Mouse (Mus musculus): Measurements from ENCODE around the gene Tsr3.
"Not testable (repeated sequence)": the region's sequence is repeated elsewhere in the genome, so short reads cannot be mapped to it uniquely, and the experiment has no call there.

The Tsr3 gene

GRCm38 (mm10) chr17:25239695-25240636 is at the start of gene Tsr3, which contains the start of gene Gnptg:
Gene Tsr3, plus strand, starts transcription at chr17:25240170.
Gene Gnptg, minus strand, starts transcription at chr17:25240124.
- peak; percentile 78 to 84 for DNase-seq (ENCODE audit: low read depth in 2 of 2, low spot score in 2 of 2)

DNA sequence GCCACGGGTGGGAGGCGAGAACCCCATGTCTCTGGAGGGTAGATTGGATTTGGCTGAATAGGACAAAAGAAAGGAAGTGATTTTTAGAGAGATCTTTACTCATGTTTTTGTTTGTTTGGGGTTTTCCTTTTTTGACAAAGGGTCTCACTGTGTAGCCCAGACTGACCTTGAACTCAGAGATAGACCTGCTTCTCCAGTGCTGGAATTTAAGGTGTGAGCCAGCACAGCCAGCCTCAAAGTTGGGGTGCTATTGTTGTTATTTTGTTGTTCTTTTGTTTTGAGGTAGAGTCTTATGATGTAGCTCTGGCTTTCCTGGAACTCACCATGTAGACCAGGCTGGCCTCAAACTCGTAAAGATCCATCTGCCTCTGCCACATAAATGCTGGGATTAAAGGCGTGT is 37.6 kb upstream of the Tsr3 start:
- DNase-seq (ENCODE audit: low read depth in 2 of 2, low spot score in 2 of 2), result no peak

GRCm38 (mm10) chr17:25210006-25210405 is 30.0 kb upstream of the Tsr3 start:
- no peak for DNase-seq (ENCODE audit: low read depth in 2 of 2, low spot score in 2 of 2)

DNA sequence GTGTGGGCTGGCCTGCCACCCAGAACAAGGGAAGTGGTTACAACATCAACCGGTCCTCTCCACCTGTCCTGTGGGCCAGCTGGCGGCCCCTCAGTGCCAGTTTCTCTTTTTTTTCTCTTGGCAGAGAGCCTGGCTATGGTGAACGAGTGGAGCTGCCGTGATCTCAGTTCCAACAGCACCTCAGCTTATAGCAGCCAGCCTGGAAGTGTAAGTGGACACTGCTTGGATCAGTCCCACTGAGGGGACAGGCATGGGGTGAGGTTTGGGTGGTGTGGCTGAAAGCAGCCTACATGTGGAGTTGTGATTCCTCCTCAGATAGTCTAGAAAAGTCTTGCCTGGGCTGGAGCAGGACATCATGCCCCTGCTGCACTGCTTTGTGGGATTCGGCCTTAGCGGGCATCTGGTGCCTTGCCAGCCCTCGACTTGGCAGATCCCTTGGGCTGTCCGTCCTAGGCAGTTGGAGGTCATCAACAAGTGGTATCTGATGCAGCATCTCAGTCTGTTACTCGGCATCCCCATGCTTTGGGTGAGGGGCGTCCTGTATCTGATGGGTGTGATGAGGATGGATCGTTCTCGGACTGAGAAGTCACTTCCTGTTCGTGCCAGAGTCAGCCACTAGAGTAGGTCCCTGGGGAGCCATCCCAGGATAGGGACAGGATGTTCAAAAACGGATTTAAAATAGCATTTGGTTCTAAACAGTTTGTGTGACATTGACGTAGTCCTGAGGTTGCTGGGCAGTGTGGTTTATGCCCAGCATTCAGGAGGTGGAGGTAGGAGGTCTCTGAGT is 29.1 kb upstream of the Tsr3 start:
- no peak for DNase-seq (ENCODE audit: low read depth in 2 of 2, low spot score in 2 of 2)

GRCm38 (mm10) chr17:25211705-25212104 is 28.3 kb upstream of the Tsr3 start:
- DNase-seq (ENCODE audit: low read depth in 2 of 2, low spot score in 2 of 2), result no peak

DNA sequence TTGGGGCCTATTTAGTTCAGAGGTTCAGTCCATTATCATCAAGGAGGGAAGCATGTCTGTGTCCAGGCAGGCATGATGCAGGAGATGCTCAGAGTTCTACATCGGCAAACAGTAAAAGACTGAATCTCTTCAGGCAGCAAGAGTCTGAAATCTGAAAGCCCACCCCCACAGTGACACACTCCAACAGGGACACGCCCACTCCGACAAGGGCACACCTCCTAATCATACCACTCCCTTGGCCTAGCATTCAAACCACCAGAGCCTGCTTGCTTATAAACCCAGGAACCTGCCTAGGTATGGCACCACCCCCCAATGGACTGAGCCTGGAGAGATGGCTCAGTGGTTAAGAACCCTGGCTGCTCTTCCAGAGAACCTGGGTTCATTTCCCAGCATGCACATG is 24.5 kb upstream of the Tsr3 start:
- no peak for DNase-seq (ENCODE audit: low read depth in 2 of 2, low spot score in 2 of 2)

DNA sequence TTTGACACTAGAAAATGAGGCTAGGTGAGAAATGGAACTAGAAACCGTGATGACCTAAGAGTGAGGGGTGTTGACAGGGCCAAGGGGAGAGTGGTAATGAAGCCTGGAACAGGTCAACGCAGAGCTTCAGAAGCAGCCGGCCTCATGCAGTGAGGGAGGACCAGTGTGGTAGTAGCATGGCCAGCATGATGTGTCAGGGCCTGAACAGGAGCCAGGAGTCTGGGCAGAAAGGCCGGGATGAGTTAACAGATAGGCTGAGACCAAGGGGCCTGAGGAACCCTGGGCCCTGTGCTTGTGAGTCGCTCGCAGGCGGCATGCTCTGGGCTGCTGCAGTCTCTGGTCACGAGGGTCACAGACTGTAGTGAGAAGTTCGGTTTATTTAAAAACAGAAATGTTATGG is 21.0 kb upstream of the Tsr3 start:
- no peak for DNase-seq (ENCODE audit: low read depth in 2 of 2, low spot score in 2 of 2)

- peak; percentile 27 to 49 for DNase-seq (ENCODE audit: low read depth in 2 of 2, low spot score in 2 of 2)
These were observed 20.3 kb upstream of the Tsr3 start for GRCm38 (mm10) chr17:25219492-25220295.

- DNase-seq (ENCODE audit: low read depth in 2 of 2, low spot score in 2 of 2), result no peak
These were observed 19.2 kb upstream of the Tsr3 start for GRCm38 (mm10) chr17:25220746-25221145.

DNA sequence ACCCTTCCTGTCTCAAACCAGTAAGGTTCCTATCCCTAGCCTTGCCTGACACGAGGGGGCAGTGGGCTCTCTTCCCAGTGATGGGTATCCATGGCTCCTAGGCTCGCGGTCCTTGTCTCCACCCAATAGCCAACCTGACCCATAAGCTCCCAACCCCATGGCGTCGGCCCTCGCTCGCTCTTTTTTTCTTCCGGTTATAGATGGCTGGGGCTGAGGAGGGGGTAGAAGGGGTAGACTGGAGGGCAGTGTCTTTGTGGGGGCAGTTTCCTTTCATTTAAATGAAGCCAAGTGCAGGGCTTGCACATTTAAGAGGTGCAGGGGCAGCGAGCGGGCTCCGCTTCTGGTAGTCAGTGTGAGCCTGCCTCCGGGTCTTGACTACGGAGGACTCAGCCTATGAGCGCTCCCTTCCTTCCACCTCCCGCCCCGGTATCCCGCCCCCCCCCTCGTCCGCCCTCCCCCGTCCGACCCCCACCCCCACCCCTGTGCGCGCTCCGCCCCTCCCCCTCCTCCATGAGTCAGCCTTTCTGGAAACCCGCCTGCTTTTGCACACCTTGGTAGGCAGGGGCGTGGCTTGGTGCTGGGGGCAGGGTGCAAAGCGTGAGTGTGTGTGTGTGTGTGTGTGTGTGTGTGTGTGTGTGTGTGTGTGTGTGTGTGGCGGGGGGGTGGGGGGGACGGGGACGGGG is 18.0 kb upstream of the Tsr3 start:
- peak; percentile 28 to 42 for DNase-seq (ENCODE audit: low read depth in 2 of 2, low spot score in 2 of 2)

GRCm38 (mm10) chr17:25222504-25222940 is 17.4 kb upstream of the Tsr3 start:
- DNase-seq (ENCODE audit: low read depth in 2 of 2, low spot score in 2 of 2), result peak; percentile 29 to 30

- DNase-seq (ENCODE audit: low read depth in 2 of 2, low spot score in 2 of 2), result no peak
These were observed 16.9 kb upstream of the Tsr3 start for GRCm38 (mm10) chr17:25222951-25223601.

DNA sequence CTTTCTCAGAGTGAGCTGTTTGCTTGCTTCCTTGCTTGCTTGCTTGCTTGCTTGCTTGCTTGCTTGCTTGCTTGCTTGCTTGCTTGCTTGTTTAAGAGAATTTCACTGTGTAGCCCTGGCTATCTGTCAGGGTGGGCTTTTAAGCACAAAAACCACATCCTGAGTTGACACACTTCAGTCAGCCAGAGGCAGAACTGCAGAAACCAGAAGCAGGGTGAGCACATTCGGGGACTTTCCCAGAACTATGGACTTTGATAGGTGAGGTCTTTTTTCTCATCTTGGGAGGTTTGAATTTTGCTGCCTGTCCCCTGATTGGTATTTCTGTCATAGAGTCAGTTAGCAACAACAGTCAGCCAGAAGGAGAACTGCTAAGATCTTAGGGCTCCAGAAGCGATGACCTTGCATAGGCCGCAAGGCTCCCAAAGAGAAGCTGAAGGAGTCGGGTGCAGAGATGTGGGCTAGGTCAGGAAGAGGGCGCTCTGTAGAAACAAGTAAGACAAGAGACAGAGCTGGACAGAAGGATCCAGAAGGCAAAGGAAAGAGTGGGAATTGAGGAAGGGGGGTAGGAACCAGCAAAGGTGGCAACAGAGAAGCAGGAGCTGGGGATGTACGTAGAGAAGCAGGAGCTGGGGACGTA is 15.3 kb upstream of the Tsr3 start:
- peak; percentile 74 to 75 for DNase-seq (ENCODE audit: low read depth in 2 of 2, low spot score in 2 of 2)

DNA sequence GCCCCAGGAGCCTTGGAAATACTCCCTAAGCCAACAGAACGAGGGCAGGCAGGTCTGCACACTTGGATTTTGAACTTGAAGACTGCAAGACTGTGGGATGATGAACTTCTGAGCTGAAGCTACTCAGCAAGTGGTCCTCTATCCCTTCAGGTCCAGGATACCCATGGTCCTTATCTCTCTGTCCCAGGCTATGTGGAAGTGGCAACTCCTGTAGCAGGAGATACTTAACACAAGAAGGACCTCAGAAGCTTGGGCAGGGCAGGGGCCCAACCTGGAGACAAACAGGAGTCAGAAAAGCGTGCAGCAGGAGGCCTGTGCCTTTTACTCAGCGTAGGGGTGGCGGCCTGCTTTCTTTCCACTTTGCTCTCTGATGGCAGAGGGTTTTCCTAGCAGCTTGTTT is 14.3 kb upstream of the Tsr3 start:
- DNase-seq (ENCODE audit: low read depth in 2 of 2, low spot score in 2 of 2), result no peak

DNA sequence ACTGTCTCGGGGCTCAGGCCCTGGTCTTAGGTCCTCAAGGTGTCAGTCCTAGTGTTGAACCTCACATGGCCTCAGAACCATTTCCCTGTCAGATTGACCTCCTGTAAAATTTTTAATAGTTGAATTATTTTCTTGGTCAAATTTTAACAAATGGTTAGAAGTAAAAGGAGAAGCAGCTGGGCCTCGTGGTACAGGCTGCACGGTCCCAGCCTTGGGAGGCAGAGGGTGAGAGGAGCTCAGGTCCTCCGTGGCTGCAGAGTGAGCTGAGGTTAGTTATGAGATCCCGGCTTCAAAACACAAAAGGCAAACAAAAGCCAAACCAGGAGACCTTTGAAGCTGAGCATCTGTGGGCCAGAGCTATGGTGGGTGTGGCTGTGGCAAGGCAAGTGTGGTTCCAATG is 12.0 kb upstream of the Tsr3 start:
- no peak for DNase-seq (ENCODE audit: low read depth in 2 of 2, low spot score in 2 of 2)

DNA sequence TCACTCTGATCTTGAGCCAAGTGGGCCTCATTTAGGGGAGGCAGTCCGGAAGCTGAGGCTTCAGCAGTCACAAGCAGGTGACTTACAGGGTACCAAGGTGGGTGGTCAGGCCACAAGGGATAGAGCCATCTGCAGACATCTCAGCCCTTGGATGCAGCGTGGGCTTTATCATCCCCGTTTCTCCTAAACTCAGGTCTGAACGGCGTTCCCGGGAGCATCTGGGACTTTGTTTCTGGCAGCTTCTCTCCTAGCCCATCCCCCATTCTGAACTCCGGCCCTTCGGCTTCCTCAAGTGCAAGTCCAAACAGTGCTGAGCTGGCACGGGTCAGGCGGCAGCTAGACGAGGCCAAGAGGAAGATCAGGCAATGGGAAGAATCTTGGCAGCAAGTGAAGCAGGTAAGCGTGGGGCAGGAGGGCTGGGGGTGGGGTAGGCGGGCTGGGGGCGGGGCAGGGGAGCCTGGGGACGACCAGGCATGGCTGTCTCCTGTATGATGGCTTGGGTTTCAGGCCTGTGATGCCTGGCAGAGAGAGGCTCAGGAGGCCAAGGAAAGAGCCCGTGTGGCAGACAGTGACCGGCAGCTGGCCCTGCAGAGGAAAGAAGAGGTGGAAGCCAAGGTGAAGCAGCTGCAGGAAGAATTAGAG is 9.8 kb upstream of the Tsr3 start:
- DNase-seq (ENCODE audit: low read depth in 2 of 2, low spot score in 2 of 2), result not testable (repeated sequence)

DNA sequence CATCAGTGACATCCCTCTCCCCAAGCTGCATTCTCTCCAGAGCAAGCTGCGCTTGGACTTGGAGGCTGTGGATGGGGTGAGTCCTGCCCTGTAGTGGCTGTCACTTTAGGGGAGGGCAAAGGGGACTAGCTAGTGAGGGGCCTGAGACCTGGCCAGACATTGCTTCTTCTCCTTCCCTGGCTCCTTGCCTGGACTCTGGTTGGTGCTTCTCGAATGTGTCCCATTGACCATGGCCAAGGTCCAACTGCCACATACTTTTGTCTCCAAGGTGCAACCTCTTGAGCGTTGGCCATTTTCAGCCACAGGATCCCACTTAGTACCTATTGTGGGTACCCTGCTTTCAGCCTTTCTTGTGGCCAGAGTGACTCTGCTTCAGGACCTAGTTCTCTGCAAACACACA is 9.3 kb upstream of the Tsr3 start:
- no peak for DNase-seq (ENCODE audit: low read depth in 2 of 2, low spot score in 2 of 2)

DNA sequence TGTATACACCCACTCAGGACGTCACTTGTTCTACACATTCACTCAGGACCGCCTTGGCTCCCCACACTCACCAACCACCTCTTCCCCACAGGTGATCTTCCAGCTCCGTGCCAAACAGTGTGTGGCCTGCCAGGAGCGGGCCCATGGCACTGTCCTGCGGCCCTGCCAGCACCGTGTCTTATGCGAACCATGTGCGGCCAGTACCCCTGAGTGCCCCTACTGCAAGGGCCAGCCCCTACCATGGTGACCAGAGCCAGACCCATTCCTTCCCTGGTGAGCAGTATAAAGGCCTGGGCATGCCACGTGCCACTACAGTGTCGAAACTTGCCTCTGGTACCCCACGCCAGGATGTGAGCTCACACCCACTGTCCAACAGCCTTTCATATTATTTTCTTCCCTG is 8.3 kb upstream of the Tsr3 start:
- not testable (repeated sequence) for DNase-seq (ENCODE audit: low read depth in 2 of 2, low spot score in 2 of 2)

GRCm38 (mm10) chr17:25235635-25236034 is 4.3 kb upstream of the Tsr3 start:
- DNase-seq (ENCODE audit: low read depth in 2 of 2, low spot score in 2 of 2), result no peak

All from CD8-positive naive resting alpha-beta T cell, adult 2 months (primary cell).